Mouse (Mus musculus) bone marrow macrophage, adult 2 months (primary cell): ENCODE data around the gene Dlk2.

Experiments
- CTCF ChIP-seq: IDR thresholded peaks from 2 replicates; pipeline ENCODE4 v1.5.1; 2012; ENCODE audit warnings: low read depth, mild to moderate bottlenecking, low read length, moderate library complexity
- POLR2A ChIP-seq: IDR thresholded peaks from 2 replicates; pipeline ENCODE4 v1.6.1; 2012; ENCODE audit warnings: mild to moderate bottlenecking, low read depth, low read length, borderline replicate concordance

DNA sequence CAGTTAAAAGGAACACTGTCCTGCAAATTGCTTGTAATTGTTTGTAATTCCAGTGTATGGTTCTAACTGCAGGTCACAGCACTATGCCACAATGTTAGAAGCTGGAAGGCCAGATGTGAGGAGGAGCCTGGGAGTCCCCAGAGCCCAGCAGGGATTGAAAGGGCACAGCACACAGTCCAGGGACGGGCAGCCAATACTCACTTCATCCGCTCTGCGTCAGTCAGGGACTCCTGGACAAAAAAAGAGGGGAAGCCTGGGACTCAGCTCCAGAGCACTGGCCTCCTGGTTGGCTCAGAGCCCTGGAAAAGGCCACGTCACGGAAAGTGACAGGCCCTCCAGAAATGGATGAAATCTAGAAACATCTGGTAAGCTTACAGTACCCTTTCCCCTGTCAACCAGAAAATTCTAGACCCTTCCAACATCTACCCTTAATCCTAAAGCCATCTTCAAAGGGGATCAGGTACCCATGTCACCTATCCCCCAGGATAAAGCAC lies 35.0 kb upstream of the Dlk2 start:
- TF ChIP-seq CTCF (no peak), POLR2A (no peak)
